Mouse (Mus musculus) CH12.LX (cell line): ENCODE results near the gene Tctex1d1.

Experiments
- CTCF ChIP-seq, 2 experiments: IDR thresholded peaks in 1 of 2; conservative IDR thresholded peaks in 1 of 2; 2 replicates each; pipeline ENCODE4 v1.5.1; 2011 to 2012; ENCODE audit warnings: low read depth in 2 of 2, low read length in 2 of 2, improper control_type of control experiment in 1 of 2, inconsistent platforms in 1 of 2, mild to moderate bottlenecking in 1 of 2, moderate library complexity in 1 of 2
- NRF1 ChIP-seq: IDR thresholded peaks from 2 replicates; pipeline ENCODE4 v1.6.1; 2014; ENCODE audit warnings: low read depth, mild to moderate bottlenecking, inconsistent platforms, low read length, improper control_type of control experiment, moderate library complexity
- POLR2A ChIP-seq: IDR thresholded peaks from 2 replicates; pipeline ENCODE4 v1.6.1; 2011; ENCODE audit warnings: low read depth, mild to moderate bottlenecking, improper control_type of control experiment, low read length
- SIN3A ChIP-seq: IDR thresholded peaks from 2 replicates; pipeline ENCODE4 v1.6.1; 2012; ENCODE audit warnings: low read length, improper control_type of control experiment, inconsistent platforms
- SMC3 ChIP-seq: IDR thresholded peaks from 2 replicates; pipeline ENCODE4 v1.6.1; 2011; ENCODE audit warnings: low read depth, low read length, improper control_type of control experiment
- UBTF ChIP-seq: IDR thresholded peaks from 2 replicates; pipeline ENCODE4 v1.6.1; 2012; ENCODE audit warnings: low read depth, mild to moderate bottlenecking, inconsistent platforms, low read length, improper control_type of control experiment, moderate library complexity
- ZC3H11A ChIP-seq: IDR thresholded peaks from 2 replicates; pipeline ENCODE4 v1.6.1; 2012; ENCODE audit warnings: low read depth, mild to moderate bottlenecking, inconsistent platforms, low read length, improper control_type of control experiment

DNA sequence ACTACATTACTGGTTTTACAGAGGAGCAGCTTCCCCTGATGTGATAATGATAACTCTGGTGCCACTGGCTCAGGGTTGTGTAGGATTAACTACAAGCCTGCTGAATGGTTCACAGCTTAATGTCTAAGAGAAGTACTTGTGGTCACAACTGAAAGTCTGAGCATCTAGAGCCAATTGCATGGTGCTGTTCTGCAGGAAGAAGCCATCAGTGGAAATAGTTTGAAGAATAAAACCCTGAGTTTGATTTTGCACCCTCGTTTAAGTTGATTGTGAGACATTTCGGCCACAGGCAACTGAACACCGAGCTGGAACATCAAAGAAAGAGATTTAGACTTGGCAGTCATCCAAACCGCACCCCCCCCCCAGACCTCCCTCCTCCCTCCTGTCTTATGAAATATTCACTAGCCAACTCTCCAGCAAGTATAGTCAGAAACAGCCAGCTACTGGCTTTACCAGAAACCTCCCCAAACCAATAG, 28.6 kb downstream of the Tctex1d1 start:
- TF ChIP-seq NRF1 (no peak), POLR2A (no peak), CTCF (conservative IDR thresholded peaks at IDR 0.05 in 1 of 2, IDR thresholded peaks at IDR 0.05 in 1 of 2; ENCODE audit: low read depth in 2 of 2, low read length in 2 of 2) (no peak), ZC3H11A (no peak), SIN3A (no peak), UBTF (no peak), SMC3 (no peak)
